Mouse (Mus musculus): ENCODE results near the gene Gm49630. TPM values are rescaled to one million over a fixed set of nuclear protein-coding genes. Genes with fewer than 3 reads are reported as not detected.
"Not testable (repeated sequence)": the region's sequence is repeated elsewhere in the genome, so short reads cannot be mapped to it uniquely, and the experiment has no call there.

Gm49630 gene
- polyA plus RNA-seq, 1 experiment from 2014 or later, result not detected

GRCm38 (mm10) chr17:7376951-7377700, 5.3 kb upstream of the Gm49630 start:
- H3K4me3 ChIP-seq (ENCODE audit: low read depth, low read length); H3K36me3 ChIP-seq (ENCODE audit: control insufficient read depth, insufficient read depth); H3K27me3 ChIP-seq (replicated peaks; ENCODE audit: control insufficient read depth, insufficient read depth, low read length); H3K27ac ChIP-seq (ENCODE audit: low read depth, low read length); H3K9me3 ChIP-seq (ENCODE audit: control insufficient read depth); H3K4me1 ChIP-seq (replicated peaks; ENCODE audit: control insufficient read depth, insufficient read depth, low read length); ATAC-seq; H3K4me2 ChIP-seq (replicated peaks; ENCODE audit: low read depth); H3K9ac ChIP-seq (ENCODE audit: low read depth, low read length): not testable (repeated sequence)
- 86% methylated on average over 1 of the region's 3 CpGs for WGBS

GRCm38 (mm10) chr17:7369401-7369800, 2.4 kb downstream of the Gm49630 start:
- 58% methylated on average over 5 of the region's 6 CpGs for WGBS
- H3K4me3 ChIP-seq (ENCODE audit: low read depth, low read length), result not testable (repeated sequence)

GRCm38 (mm10) chr17:7366676-7367374, 5.0 kb downstream of the Gm49630 start:
- WGBS, result 31% methylated on average over 3 of the region's 7 CpGs
- not testable (repeated sequence) for ATAC-seq; H3K4me2 ChIP-seq (replicated peaks; ENCODE audit: low read depth)

More at GRCm38 (mm10) chr17:7369401-7369800, 2.4 kb downstream of the Gm49630 start:
- not testable (repeated sequence) for H3K27ac ChIP-seq (ENCODE audit: low read depth, low read length); H3K9ac ChIP-seq (ENCODE audit: low read depth, low read length); ATAC-seq; H3K4me1 ChIP-seq (replicated peaks; ENCODE audit: control insufficient read depth, insufficient read depth, low read length); H3K9me3 ChIP-seq (ENCODE audit: control insufficient read depth); H3K4me2 ChIP-seq (replicated peaks; ENCODE audit: low read depth); H3K27me3 ChIP-seq (replicated peaks; ENCODE audit: control insufficient read depth, insufficient read depth, low read length); H3K36me3 ChIP-seq (ENCODE audit: control insufficient read depth, insufficient read depth)

GRCm38 (mm10) chr17:7366265-7366664, 5.5 kb downstream of the Gm49630 start:
- H3K9me3 ChIP-seq (ENCODE audit: control insufficient read depth); H3K4me1 ChIP-seq (replicated peaks; ENCODE audit: control insufficient read depth, insufficient read depth, low read length); H3K4me2 ChIP-seq (replicated peaks; ENCODE audit: low read depth); H3K27me3 ChIP-seq (replicated peaks; ENCODE audit: control insufficient read depth, insufficient read depth, low read length); H3K9ac ChIP-seq (ENCODE audit: low read depth, low read length); H3K4me3 ChIP-seq (ENCODE audit: low read depth, low read length); H3K36me3 ChIP-seq (ENCODE audit: control insufficient read depth, insufficient read depth); ATAC-seq; H3K27ac ChIP-seq (ENCODE audit: low read depth, low read length): not testable (repeated sequence)
- no CpG with 5 or more reads among the region's 1 CpGs for WGBS

More at GRCm38 (mm10) chr17:7366676-7367374, 5.0 kb downstream of the Gm49630 start:
- H3K4me3 ChIP-seq (ENCODE audit: low read depth, low read length); H3K9me3 ChIP-seq (ENCODE audit: control insufficient read depth); H3K36me3 ChIP-seq (ENCODE audit: control insufficient read depth, insufficient read depth); H3K27me3 ChIP-seq (replicated peaks; ENCODE audit: control insufficient read depth, insufficient read depth, low read length); H3K9ac ChIP-seq (ENCODE audit: low read depth, low read length); H3K4me1 ChIP-seq (replicated peaks; ENCODE audit: control insufficient read depth, insufficient read depth, low read length); H3K27ac ChIP-seq (ENCODE audit: low read depth, low read length): not testable (repeated sequence)

GRCm38 (mm10) chr17:7365615-7366014, 6.2 kb downstream of the Gm49630 start:
- H3K9ac ChIP-seq (ENCODE audit: low read depth, low read length); H3K36me3 ChIP-seq (ENCODE audit: control insufficient read depth, insufficient read depth); H3K9me3 ChIP-seq (ENCODE audit: control insufficient read depth); H3K4me2 ChIP-seq (replicated peaks; ENCODE audit: low read depth); ATAC-seq; H3K27ac ChIP-seq (ENCODE audit: low read depth, low read length); H3K4me3 ChIP-seq (ENCODE audit: low read depth, low read length); H3K27me3 ChIP-seq (replicated peaks; ENCODE audit: control insufficient read depth, insufficient read depth, low read length); H3K4me1 ChIP-seq (replicated peaks; ENCODE audit: control insufficient read depth, insufficient read depth, low read length): not testable (repeated sequence)
- 71% methylated on average over 1 of the region's 3 CpGs for WGBS

- H3K27ac ChIP-seq (ENCODE audit: low read depth, low read length); H3K36me3 ChIP-seq (ENCODE audit: control insufficient read depth, insufficient read depth); H3K9me3 ChIP-seq (ENCODE audit: control insufficient read depth); H3K4me1 ChIP-seq (replicated peaks; ENCODE audit: control insufficient read depth, insufficient read depth, low read length); H3K27me3 ChIP-seq (replicated peaks; ENCODE audit: control insufficient read depth, insufficient read depth, low read length); H3K4me2 ChIP-seq (replicated peaks; ENCODE audit: low read depth); H3K4me3 ChIP-seq (ENCODE audit: low read depth, low read length); ATAC-seq; H3K9ac ChIP-seq (ENCODE audit: low read depth, low read length): not testable (repeated sequence)
- 82% methylated on average over 8 of the region's 9 CpGs for WGBS
Measured at GRCm38 (mm10) chr17:7360749-7361465, 10.9 kb downstream of the Gm49630 start.

- not testable (repeated sequence) for H3K9me3 ChIP-seq (ENCODE audit: control insufficient read depth); H3K4me1 ChIP-seq (replicated peaks; ENCODE audit: control insufficient read depth, insufficient read depth, low read length); H3K9ac ChIP-seq (ENCODE audit: low read depth, low read length); H3K27me3 ChIP-seq (replicated peaks; ENCODE audit: control insufficient read depth, insufficient read depth, low read length); H3K4me2 ChIP-seq (replicated peaks; ENCODE audit: low read depth); H3K27ac ChIP-seq (ENCODE audit: low read depth, low read length); ATAC-seq; H3K36me3 ChIP-seq (ENCODE audit: control insufficient read depth, insufficient read depth); H3K4me3 ChIP-seq (ENCODE audit: low read depth, low read length)
- WGBS, result 80% methylated on average over 4 of the region's 4 CpGs
Measured at GRCm38 (mm10) chr17:7359806-7360205, 12.0 kb downstream of the Gm49630 start.

GRCm38 (mm10) chr17:7352596-7352995, 19.2 kb downstream of the Gm49630 start, which contains the start of gene Ttll2:
TSS of gene Ttll2 (minus strand) at chr17:7352696.
- not testable (repeated sequence) for H3K9ac ChIP-seq (ENCODE audit: low read depth, low read length); H3K27ac ChIP-seq (ENCODE audit: low read depth, low read length); H3K4me2 ChIP-seq (replicated peaks; ENCODE audit: low read depth); H3K36me3 ChIP-seq (ENCODE audit: control insufficient read depth, insufficient read depth); ATAC-seq; H3K27me3 ChIP-seq (replicated peaks; ENCODE audit: control insufficient read depth, insufficient read depth, low read length); H3K4me3 ChIP-seq (ENCODE audit: low read depth, low read length); H3K9me3 ChIP-seq (ENCODE audit: control insufficient read depth); H3K4me1 ChIP-seq (replicated peaks; ENCODE audit: control insufficient read depth, insufficient read depth, low read length)
- WGBS, result 50% methylated on average over 1 of the region's 1 CpGs

GRCm38 (mm10) chr17:7348765-7349164, 23.0 kb downstream of the Gm49630 start:
- not testable (repeated sequence) for H3K4me3 ChIP-seq (ENCODE audit: low read depth, low read length); H3K27me3 ChIP-seq (replicated peaks; ENCODE audit: control insufficient read depth, insufficient read depth, low read length); H3K4me2 ChIP-seq (replicated peaks; ENCODE audit: low read depth); H3K4me1 ChIP-seq (replicated peaks; ENCODE audit: control insufficient read depth, insufficient read depth, low read length); ATAC-seq; H3K27ac ChIP-seq (ENCODE audit: low read depth, low read length); H3K36me3 ChIP-seq (ENCODE audit: control insufficient read depth, insufficient read depth); H3K9ac ChIP-seq (ENCODE audit: low read depth, low read length); H3K9me3 ChIP-seq (ENCODE audit: control insufficient read depth)
- WGBS, result 65% methylated on average over 2 of the region's 3 CpGs

All from intestine, postnatal 0 days (tissue).